Mouse (Mus musculus) CH12.LX (cell line): ENCODE results near the gene Atg16l1. TPM values are rescaled to one million over a fixed set of nuclear protein-coding genes. Genes with fewer than 3 reads are reported as not detected.

Source experiments
- DNase-seq: peaks from one replicate; pipeline ENCODE4 v3.0.0-alpha.2; 2013; ENCODE audit errors: extremely low read depth
- H3K27ac ChIP-seq: 2 replicates; pipeline ENCODE4 v1.5.1; 2012; ENCODE audit warnings: low read depth, mild to moderate bottlenecking, control low read depth, moderate library complexity; ENCODE audit not compliant: insufficient read depth
- H3K27me3 ChIP-seq: replicated peaks from 2 replicates; pipeline ENCODE3; 2012; ENCODE audit warnings: inconsistent platforms
- H3K36me3 ChIP-seq, 2 experiments: replicated peaks in 1 of 2; 2 replicates each; pipeline versions ENCODE3 to v1.6.1; 2012; ENCODE audit warnings: inconsistent platforms in 1 of 2, low read length in 1 of 2, mild to moderate bottlenecking in 1 of 2, mixed read lengths in 1 of 2, moderate library complexity in 1 of 2; ENCODE audit not compliant: control insufficient read depth in 1 of 2, insufficient read depth in 1 of 2
- H3K4me1 ChIP-seq, 2 experiments: 2 replicates each; pipeline ENCODE4 v1.6.1; 2012; ENCODE audit warnings: inconsistent platforms in 1 of 2, moderate library complexity in 1 of 2; ENCODE audit not compliant: insufficient read depth in 2 of 2, control insufficient read depth in 1 of 2
- H3K4me2 ChIP-seq: 2 replicates; pipeline ENCODE4 v1.6.1; 2012; ENCODE audit warnings: low read depth, mild to moderate bottlenecking, control low read depth; ENCODE audit not compliant: poor library complexity, insufficient read depth, severe bottlenecking
- H3K4me3 ChIP-seq, 3 experiments: fragments of 150-350 bp in 1 of 3; sonication (generic) in 1 of 3; replicated peaks in 1 of 3; 2 replicates each; pipeline versions ENCODE3 to v1.5.1; 2011 to 2012; ENCODE audit warnings: low read depth in 2 of 3, low read length in 2 of 3, mild to moderate bottlenecking in 2 of 3, moderate library complexity in 2 of 3, control low read depth in 1 of 3, improper control_type of control experiment in 1 of 3, inconsistent platforms in 1 of 3, mixed read lengths in 1 of 3; ENCODE audit not compliant: poor library complexity in 1 of 3
- H3K79me2 ChIP-seq: replicated peaks from 2 replicates; pipeline ENCODE4 v1.6.1; 2012; ENCODE audit warnings: mild to moderate bottlenecking, moderate library complexity; ENCODE audit not compliant: control insufficient read depth, poor library complexity, insufficient read depth, severe bottlenecking; ENCODE audit errors: extremely low read depth
- H3K9ac ChIP-seq: 2 replicates; pipeline ENCODE4 v1.6.1; 2012; ENCODE audit warnings: low read depth, mild to moderate bottlenecking, control low read depth, moderate library complexity; ENCODE audit not compliant: insufficient read depth
- H3K9me3 ChIP-seq: replicated peaks from 2 replicates; pipeline ENCODE3; 2012; ENCODE audit warnings: low read length, inconsistent platforms, mixed read lengths
- CHD1 ChIP-seq: IDR thresholded peaks from 2 replicates; pipeline ENCODE4 v1.6.1; 2012; ENCODE audit warnings: low read depth, low read length, improper control_type of control experiment, inconsistent platforms
- JUN ChIP-seq: IDR thresholded peaks from 2 replicates; pipeline ENCODE4 v1.6.1; 2011; ENCODE audit warnings: low read depth, mild to moderate bottlenecking, low read length, improper control_type of control experiment, moderate library complexity; ENCODE audit not compliant: insufficient read depth
- JUND ChIP-seq: conservative IDR thresholded peaks from 2 replicates; pipeline ENCODE4 v1.6.1; 2011; ENCODE audit warnings: low read depth, low read length, improper control_type of control experiment
- MAFK ChIP-seq: IDR thresholded peaks from 2 replicates; pipeline ENCODE4 v1.6.1; 2011; ENCODE audit warnings: low read length, improper control_type of control experiment; ENCODE audit not compliant: insufficient replicate concordance
- MAZ ChIP-seq: IDR thresholded peaks from 2 replicates; pipeline ENCODE4 v1.6.1; 2012; ENCODE audit warnings: low read depth, mild to moderate bottlenecking, inconsistent platforms, low read length, improper control_type of control experiment, moderate library complexity
- MXI1 ChIP-seq: IDR thresholded peaks from 2 replicates; pipeline ENCODE4 v1.6.1; 2011; ENCODE audit warnings: mild to moderate bottlenecking, low read depth, low read length, improper control_type of control experiment
- NELFE ChIP-seq: IDR thresholded peaks from 2 replicates; pipeline ENCODE4 v1.6.1; 2011; ENCODE audit warnings: low read depth, low read length, improper control_type of control experiment
- PAX5 ChIP-seq: IDR thresholded peaks from 2 replicates; pipeline ENCODE4 v1.6.1; 2012; ENCODE audit warnings: low read length, inconsistent platforms, mixed read lengths
- POLR2AphosphoS2 ChIP-seq: IDR thresholded peaks from 2 replicates; pipeline ENCODE4 v1.6.1; 2011; ENCODE audit warnings: low read depth, low read length, improper control_type of control experiment
- RAD21 ChIP-seq: IDR thresholded peaks from 2 replicates; pipeline ENCODE4 v1.6.1; 2011; ENCODE audit warnings: low read depth, mild to moderate bottlenecking, low read length, improper control_type of control experiment, moderate library complexity
- RCOR1 ChIP-seq: conservative IDR thresholded peaks from 2 replicates; pipeline ENCODE4 v1.6.1; 2012; ENCODE audit warnings: low read depth, mild to moderate bottlenecking, inconsistent platforms, low read length, improper control_type of control experiment
- TCF12 ChIP-seq: IDR thresholded peaks from 2 replicates; pipeline ENCODE4 v1.6.1; 2014; ENCODE audit warnings: low read depth, mild to moderate bottlenecking, inconsistent platforms, low read length, improper control_type of control experiment
- UBTF ChIP-seq: IDR thresholded peaks from 2 replicates; pipeline ENCODE4 v1.6.1; 2012; ENCODE audit warnings: low read depth, mild to moderate bottlenecking, inconsistent platforms, low read length, improper control_type of control experiment, moderate library complexity
- USF1 ChIP-seq: IDR thresholded peaks from 2 replicates; pipeline ENCODE4 v1.6.1; 2014; ENCODE audit warnings: low read depth, mild to moderate bottlenecking, inconsistent platforms, low read length, improper control_type of control experiment
- USF2 ChIP-seq: conservative IDR thresholded peaks from 2 replicates; pipeline ENCODE4 v1.6.1; 2011; ENCODE audit warnings: low read depth, low read length, improper control_type of control experiment
- ZC3H11A ChIP-seq: IDR thresholded peaks from 2 replicates; pipeline ENCODE4 v1.6.1; 2012; ENCODE audit warnings: low read depth, mild to moderate bottlenecking, inconsistent platforms, low read length, improper control_type of control experiment
- ZNF384 ChIP-seq: IDR thresholded peaks from 2 replicates; pipeline ENCODE4 v1.6.1; 2012; ENCODE audit warnings: low read depth, low read length, improper control_type of control experiment, inconsistent platforms
- dilution Hi-C: fragments of 300-500 bp; cut with MboI; formaldehyde crosslinking; loops from 2 replicates; pipeline ENCODE4 v1.14.3; 2020; ENCODE audit warnings: low sequenced_read_pairs; ENCODE audit not compliant: extremely low pct_unique_long_range_greater_than_20kb, extremely low pct_ligation_motif_present
- in situ Hi-C: fragments of 300-500 bp; cut with MboI; formaldehyde crosslinking; loops from 3 replicates; pipeline ENCODE4 v1.14.3; 2019; ENCODE audit warnings: low sequenced_read_pairs, low pct_ligation_motif_present, low pct_unique_long_range_greater_than_20kb, mixed read lengths
- polyA plus RNA-seq: library from polyadenylated mRNA; unstranded; fragments of >175 nt; gene quantifications from 2 replicates; pipeline ENCODE4 v1.2.1, GENCODE M21; 2012; ENCODE audit warnings: low read depth; ENCODE audit not compliant: insufficient read length
- total RNA-seq, 2 experiments: library from RNA; depleted of rRNA; stranded (reverse); fragments of 300-350 nt in 1 of 2; fragments of >200 nt in 1 of 2; gene quantifications; 2 replicates each; pipeline ENCODE4 v1.2.3; 2012 to 2014

The Atg16l1 gene
- total and polyA plus RNA-seq, 3 experiments = 19.9 to 21.6 (median 19.9) TPM

GRCm38 (mm10) chr1:87813155-87813554 lies 57.5 kb downstream of the Atg16l1 start:
- no peak for DNase-seq
- H3K79me2 ChIP-seq = no peaks in the 10 kb centered on the region
- no peak overlapping the region for H3K4me3 ChIP-seq
- no peaks in the 10 kb centered on the region for H3K27me3 ChIP-seq
- H3K9ac ChIP-seq = no peak overlapping the region
- dilution Hi-C loops (no loop called here), in situ Hi-C loops (no loop called here)
- H3K9me3 ChIP-seq = no peaks in the 10 kb centered on the region
- H3K27ac ChIP-seq = no peak overlapping the region
- TF ChIP-seq PAX5 = no peak
- TF ChIP-seq TCF12 = no peak
- TF ChIP-seq USF2 = no peak
- no peak for TF ChIP-seq MAFK
- no peak for TF ChIP-seq USF1
- no peak for TF ChIP-seq MXI1
- TF ChIP-seq RCOR1 = no peak
- no peak for TF ChIP-seq JUND
- TF ChIP-seq JUN = no peak
- no peak for TF ChIP-seq UBTF
- TF ChIP-seq POLR2AphosphoS2 = no peak
- peaks cover 8 to 18% of the 10 kb centered on the region in 2 experiments; a peak in 3 of 4 replicates for H3K4me1 ChIP-seq
- H3K4me2 ChIP-seq = no peak overlapping the region
- no peaks in the 10 kb centered on the region for H3K36me3 ChIP-seq

- Histone ChIP-seq H3K4me2 (no peak overlapping the region), H3K4me3 (no peak overlapping the region), H3K27ac (no peak overlapping the region), H3K36me3 (no peaks in the 10 kb centered on the region), H3K79me2 (no peaks in the 10 kb centered on the region), H3K9me3 (no peaks in the 10 kb centered on the region), H3K9ac (no peak overlapping the region), H3K4me1 (peaks cover 8 to 21% of the 10 kb centered on the region in 2 experiments; a peak in 3 of 4 replicates), H3K27me3 (no peaks in the 10 kb centered on the region)
- dilution Hi-C loops = no loop called here
- in situ Hi-C loops = no loop called here
- TF ChIP-seq RAD21 (no peak), NELFE (no peak), CHD1 (no peak), ZC3H11A (no peak), RCOR1 (no peak), ZNF384 (no peak), MAZ (no peak), POLR2AphosphoS2 (no peak), TCF12 (no peak)
- no peak for DNase-seq
Observed at GRCm38 (mm10) chr1:87813681-87814080, 58.0 kb downstream of the Atg16l1 start.
